Mouse (Mus musculus): ENCODE measurements around the gene Lta. TPM values are rescaled to one million over a fixed set of nuclear protein-coding genes. Genes with fewer than 3 reads are reported as not detected.
"Not testable (repeated sequence)": the region's sequence is repeated elsewhere in the genome, so short reads cannot be mapped to it uniquely, and the experiment has no call there.

Lta gene
- total and polyA plus RNA-seq, 3 experiments = 0.18 to 0.35 (median 0.26) TPM

- peak; percentile 38 for DNase-seq
Measured at GRCm38 (mm10) chr17:35240384-35241304, 35.5 kb upstream of the Lta start.

- DNase-seq = no peak
Measured at GRCm38 (mm10) chr17:35239700-35240099, 34.5 kb upstream of the Lta start.

GRCm38 (mm10) chr17:35237504-35237903 lies 32.4 kb upstream of the Lta start:
- DNase-seq = no peak

GRCm38 (mm10) chr17:35236996-35237395 lies 31.8 kb upstream of the Lta start:
- DNase-seq = no peak

- DNase-seq = peak; percentile 97
Measured at GRCm38 (mm10) chr17:35236390-35236746, 31.2 kb upstream of the Lta start.

- peak; percentile 94 for DNase-seq
Measured at GRCm38 (mm10) chr17:35235614-35236389, 30.7 kb upstream of the Lta start, which contains the start of gene Nfkbil1. Gene Nfkbil1, minus strand, starts transcription at chr17:35235792.

- DNase-seq = peak; percentile 73
Measured at GRCm38 (mm10) chr17:35234903-35235302, 29.8 kb upstream of the Lta start.

GRCm38 (mm10) chr17:35234090-35234489 lies 28.9 kb upstream of the Lta start:
- DNase-seq = not testable (repeated sequence)

- peak; percentile 58 for DNase-seq
Measured at GRCm38 (mm10) chr17:35233114-35233980, 28.2 kb upstream of the Lta start, which contains the start of gene Atp6v1g2. Gene Atp6v1g2, plus strand, starts transcription at chr17:35233660.

- no peak for DNase-seq
Measured at GRCm38 (mm10) chr17:35232659-35233058, 27.5 kb upstream of the Lta start.

GRCm38 (mm10) chr17:35232043-35232442 lies 26.9 kb upstream of the Lta start:
- peak; percentile 86 for DNase-seq

- peak; percentile 61 for DNase-seq
Measured at GRCm38 (mm10) chr17:35231022-35231421, 25.9 kb upstream of the Lta start.

- no peak for DNase-seq
Measured at GRCm38 (mm10) chr17:35226561-35227046, 21.5 kb upstream of the Lta start.

GRCm38 (mm10) chr17:35225456-35225855 lies 20.3 kb upstream of the Lta start:
- DNase-seq = peak; percentile 29

GRCm38 (mm10) chr17:35224641-35225040 lies 19.5 kb upstream of the Lta start:
- no peak for DNase-seq

- DNase-seq = peak; percentile 29
Measured at GRCm38 (mm10) chr17:35222299-35222698, 17.1 kb upstream of the Lta start.

- DNase-seq = no peak
Measured at GRCm38 (mm10) chr17:35220156-35220952, 15.2 kb upstream of the Lta start, which contains the start of gene Gm16181. Gene Gm16181, plus strand, starts transcription at chr17:35220834.

GRCm38 (mm10) chr17:35219601-35220041 lies 14.5 kb upstream of the Lta start:
- no peak for DNase-seq

- DNase-seq = peak; percentile 57
Measured at GRCm38 (mm10) chr17:35218516-35219193, 13.5 kb upstream of the Lta start.

GRCm38 (mm10) chr17:35213071-35213470 lies 7.9 kb upstream of the Lta start:
- DNase-seq = no peak

Data from adrenal gland, adult 2 months (tissue).